Mouse (Mus musculus): ENCODE measurements around the gene Tle6.

The Tle6 gene

GRCm38 (mm10) chr10:81623441-81623840 is 22.6 kb upstream of the Tle6 start:
- no peak for DNase-seq (ENCODE audit: low spot score in 2 of 2)

GRCm38 (mm10) chr10:81620786-81621185 is 19.9 kb upstream of the Tle6 start:
- no peak for DNase-seq (ENCODE audit: low spot score in 2 of 2)

- no peak for DNase-seq (ENCODE audit: low spot score in 2 of 2)
Measured at GRCm38 (mm10) chr10:81619976-81620375, 19.1 kb upstream of the Tle6 start.

- no peak for DNase-seq (ENCODE audit: low spot score in 2 of 2)
Measured at GRCm38 (mm10) chr10:81615486-81615885, 14.6 kb upstream of the Tle6 start.

- no peak for DNase-seq (ENCODE audit: low spot score in 2 of 2)
Measured at GRCm38 (mm10) chr10:81612779-81613178, 11.9 kb upstream of the Tle6 start.

GRCm38 (mm10) chr10:81608308-81608707 is 7.4 kb upstream of the Tle6 start:
- DNase-seq (ENCODE audit: low spot score in 2 of 2): no peak

GRCm38 (mm10) chr10:81605974-81606751 is 5.3 kb upstream of the Tle6 start, which contains the start of gene BC025920:
BC025920 (plus strand) TSS chr10:81606270.
- peak; percentile 92 to 93 for DNase-seq (ENCODE audit: low spot score in 2 of 2)

- no peak for DNase-seq (ENCODE audit: low spot score in 2 of 2)
Measured at GRCm38 (mm10) chr10:81605666-81605973, 4.7 kb upstream of the Tle6 start.

GRCm38 (mm10) chr10:81604968-81605665 is 4.2 kb upstream of the Tle6 start:
- peak in 1 of 2 experiments; percentile 85 for DNase-seq (ENCODE audit: low spot score in 2 of 2)

- DNase-seq (ENCODE audit: low spot score in 2 of 2): no peak
Measured at GRCm38 (mm10) chr10:81604019-81604967, 3.4 kb upstream of the Tle6 start.

- no peak for DNase-seq (ENCODE audit: low spot score in 2 of 2)
Measured at GRCm38 (mm10) chr10:81602741-81603151, 1.9 kb upstream of the Tle6 start.

- DNase-seq (ENCODE audit: low spot score in 2 of 2): no peak
Measured at GRCm38 (mm10) chr10:81601396-81601905, 578 bp upstream of the Tle6 start.

GRCm38 (mm10) chr10:81600096-81600495 is 777 bp downstream of the Tle6 start:
- no peak for DNase-seq (ENCODE audit: low spot score in 2 of 2)

GRCm38 (mm10) chr10:81599630-81600029 is 1.2 kb downstream of the Tle6 start:
- no peak for DNase-seq (ENCODE audit: low spot score in 2 of 2)

- DNase-seq (ENCODE audit: low spot score in 2 of 2): no peak
Measured at GRCm38 (mm10) chr10:81598871-81599270, 2.0 kb downstream of the Tle6 start.

GRCm38 (mm10) chr10:81598342-81598741 is 2.5 kb downstream of the Tle6 start:
- no peak for DNase-seq (ENCODE audit: low spot score in 2 of 2)

- DNase-seq (ENCODE audit: low spot score in 2 of 2): no peak
Measured at GRCm38 (mm10) chr10:81597137-81597950, 3.5 kb downstream of the Tle6 start.

GRCm38 (mm10) chr10:81596611-81597010 is 4.3 kb downstream of the Tle6 start:
- DNase-seq (ENCODE audit: low spot score in 2 of 2): no peak

GRCm38 (mm10) chr10:81595599-81595998 is 5.3 kb downstream of the Tle6 start:
- no peak for DNase-seq (ENCODE audit: low spot score in 2 of 2)

- DNase-seq (ENCODE audit: low spot score in 2 of 2): no peak
Measured at GRCm38 (mm10) chr10:81593935-81594334, 6.9 kb downstream of the Tle6 start.

GRCm38 (mm10) chr10:81593223-81593622 is 7.7 kb downstream of the Tle6 start:
- no peak for DNase-seq (ENCODE audit: low spot score in 2 of 2)

Measured in frontal cortex, postnatal 10 days (tissue).